Mouse (Mus musculus): ENCODE data around the gene Fgf6.

Fgf6 gene

GRCm38 (mm10) chr6:127014906-127015770, at the start of gene Fgf6:
TSS of gene Fgf6 (plus strand) at chr6:127015586.
- no peak for DNase-seq

- no peak for DNase-seq
Measured at GRCm38 (mm10) chr6:126966241-126967026, 49.0 kb upstream of the Fgf6 start.

- no peak for DNase-seq
Measured at GRCm38 (mm10) chr6:126981539-126982234, 33.7 kb upstream of the Fgf6 start.

GRCm38 (mm10) chr6:126993676-126994075, 21.7 kb upstream of the Fgf6 start:
- no peak for DNase-seq

DNA sequence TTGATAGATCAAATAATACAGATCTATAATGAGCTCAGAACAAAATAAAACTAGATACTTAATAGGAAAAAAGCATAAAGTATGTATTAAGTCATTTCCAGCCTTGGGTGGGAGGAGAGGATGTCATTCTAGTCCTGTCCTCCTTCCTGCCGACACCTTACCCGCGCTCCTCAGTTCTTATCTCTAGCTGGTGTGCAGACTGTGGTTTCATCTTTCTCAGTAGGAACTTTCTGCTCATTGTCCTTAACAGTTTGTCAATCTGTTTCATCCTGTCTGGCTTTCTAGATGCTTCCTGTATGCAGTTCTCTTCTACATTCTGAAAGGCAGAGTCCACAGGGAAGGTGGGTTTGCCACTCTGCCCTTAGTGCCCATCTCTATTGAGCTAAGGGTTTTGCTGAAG, 19.9 kb upstream of the Fgf6 start:
- DNase-seq: no peak

DNA sequence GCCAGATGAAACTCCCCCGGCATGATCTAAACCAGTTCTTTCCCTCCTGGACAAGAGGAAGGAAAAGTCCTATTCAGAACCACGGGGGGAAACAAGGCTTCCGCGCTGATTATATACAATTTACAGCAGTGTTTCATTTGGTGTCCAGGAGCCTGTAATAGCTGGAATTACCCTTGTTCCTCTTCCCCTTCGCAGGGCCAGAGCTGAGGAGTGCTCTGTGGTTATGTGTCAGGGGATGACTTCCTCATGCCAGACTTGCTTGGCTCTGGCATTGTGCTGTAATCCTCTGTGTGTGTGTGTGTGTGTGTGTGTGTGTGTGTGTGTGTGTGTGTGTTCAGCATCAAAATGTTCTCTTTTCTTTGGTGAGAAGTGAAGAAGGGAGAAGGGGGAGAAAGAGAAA, 19.0 kb upstream of the Fgf6 start:
- no peak for DNase-seq

DNA sequence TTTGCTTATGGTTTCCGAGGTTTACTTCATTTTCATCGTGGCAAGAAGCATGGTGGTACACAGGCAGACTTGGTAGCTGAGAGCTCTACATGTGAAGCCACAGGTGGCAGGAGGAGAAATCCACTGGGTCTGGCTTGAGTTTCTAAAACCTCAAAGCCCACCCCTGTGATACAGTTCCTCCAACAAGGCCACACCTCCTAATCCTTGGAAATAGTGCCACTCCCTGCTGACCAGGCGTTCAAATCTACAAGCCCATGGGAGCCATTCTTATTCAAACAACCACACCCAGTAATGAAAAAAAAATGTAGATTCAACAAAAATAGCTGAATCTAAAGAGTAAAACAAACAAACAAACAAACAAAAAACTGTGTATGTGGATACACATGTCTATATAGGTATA, 9.7 kb upstream of the Fgf6 start:
- DNase-seq: no peak

DNA sequence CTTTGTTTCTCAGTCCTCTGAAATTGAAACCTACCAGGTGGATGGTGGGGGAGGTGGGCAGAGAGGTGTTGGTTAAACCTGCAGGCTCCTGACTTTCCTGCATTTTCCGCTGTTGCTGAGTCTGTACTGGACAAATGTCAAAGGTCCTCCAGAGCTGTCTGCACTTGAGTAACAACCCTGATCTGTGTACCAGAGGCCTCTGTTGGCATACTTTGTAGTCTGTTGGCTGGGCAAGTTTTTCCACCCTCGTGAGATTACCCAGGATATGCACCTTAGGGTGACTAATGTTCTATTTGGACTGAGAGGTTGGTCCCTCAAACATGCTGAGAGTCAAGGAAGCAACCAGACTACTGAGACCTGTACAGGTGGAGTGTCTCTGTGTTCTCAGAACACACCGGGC, 8.8 kb upstream of the Fgf6 start:
- DNase-seq: no peak

DNA sequence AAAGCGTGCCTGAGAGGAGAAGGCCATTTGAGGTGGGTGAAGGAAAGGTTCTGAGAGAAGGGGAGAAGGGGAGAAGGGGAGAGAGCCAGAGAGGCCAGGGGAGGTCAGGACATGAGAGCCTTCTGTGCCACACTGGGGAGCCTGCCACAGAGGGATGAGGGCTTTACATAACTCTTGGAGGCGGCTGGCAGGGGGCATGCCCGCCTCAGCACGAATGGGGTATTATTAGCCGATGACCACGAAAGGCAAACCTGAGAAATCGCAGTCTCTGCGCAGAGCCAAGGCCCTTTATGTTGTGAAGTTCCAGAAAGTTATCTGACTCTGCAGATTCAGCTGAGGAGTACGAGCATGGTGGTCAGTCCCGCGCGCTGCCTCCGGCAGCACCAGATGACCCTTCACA, 5.4 kb upstream of the Fgf6 start:
- DNase-seq: no peak

DNA sequence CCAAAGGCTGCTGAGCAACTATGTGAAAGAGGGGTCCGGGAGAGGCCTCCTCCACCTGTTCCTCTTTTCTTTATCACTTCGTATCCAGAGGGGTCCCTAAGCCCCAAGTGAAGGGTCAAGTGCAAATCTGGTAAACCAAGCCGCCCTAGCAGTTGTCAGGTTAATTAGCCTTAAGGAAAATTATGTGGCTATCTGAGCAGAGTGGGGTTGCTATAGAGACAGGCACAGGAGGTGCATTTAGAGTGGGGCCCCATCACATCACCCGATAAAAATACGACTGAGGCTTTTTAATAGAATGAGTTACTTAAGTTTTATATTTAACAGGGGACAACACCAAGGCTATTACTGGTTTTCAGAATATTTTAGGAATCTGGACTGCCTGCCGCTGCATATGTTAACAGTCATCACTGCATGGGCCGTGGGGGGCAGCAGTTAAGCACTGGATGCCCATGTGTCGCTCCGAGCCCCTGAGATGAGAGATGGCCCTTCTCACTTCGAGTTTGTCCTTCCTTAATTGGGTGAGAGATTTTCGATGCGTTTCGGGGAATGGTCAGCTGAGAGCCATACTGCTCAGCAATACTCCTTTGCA, 3.3 kb upstream of the Fgf6 start:
- DNase-seq: no peak

- no peak for DNase-seq
Measured at GRCm38 (mm10) chr6:127019254-127019653, 3.9 kb downstream of the Fgf6 start.

DNA sequence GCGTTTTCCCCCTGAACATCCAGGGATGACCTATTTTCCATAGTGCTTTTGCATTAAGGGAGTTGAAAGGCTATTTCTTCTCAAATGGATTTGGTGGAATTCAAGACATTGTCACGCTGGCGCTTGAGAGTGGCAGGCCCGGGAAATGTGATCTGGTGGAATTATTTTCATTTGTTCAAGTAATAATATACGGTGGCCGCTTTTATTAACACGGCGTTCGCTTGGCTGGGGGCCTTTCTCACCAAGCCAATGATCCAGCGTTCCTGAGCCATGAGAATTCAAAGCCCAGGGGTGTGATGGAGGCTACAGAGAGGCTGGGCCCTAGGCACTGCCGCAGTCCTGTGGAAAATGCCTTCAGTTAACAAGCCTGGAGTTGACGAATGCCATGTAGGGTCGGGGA, 5.0 kb downstream of the Fgf6 start:
- DNase-seq: no peak

DNA sequence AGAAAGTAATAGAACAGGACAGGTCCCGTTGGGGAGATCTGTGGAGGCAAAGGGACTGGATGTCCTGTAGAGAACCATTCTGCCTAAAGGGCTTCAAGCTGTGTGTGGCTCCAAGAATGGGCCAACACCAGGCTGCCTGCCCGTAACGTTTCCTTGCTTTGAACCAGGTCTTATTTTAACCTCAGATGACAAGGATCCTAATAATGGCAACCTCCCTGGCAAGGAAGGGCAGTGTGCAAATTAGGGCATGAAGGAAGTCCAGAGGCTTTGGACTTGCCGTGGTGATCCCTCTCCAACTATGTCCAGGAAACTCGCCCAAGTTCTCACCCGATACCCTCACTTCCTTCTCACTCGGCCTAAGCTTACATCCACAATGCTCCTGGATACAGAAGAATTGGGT, 9.4 kb downstream of the Fgf6 start:
- no peak for DNase-seq

DNA sequence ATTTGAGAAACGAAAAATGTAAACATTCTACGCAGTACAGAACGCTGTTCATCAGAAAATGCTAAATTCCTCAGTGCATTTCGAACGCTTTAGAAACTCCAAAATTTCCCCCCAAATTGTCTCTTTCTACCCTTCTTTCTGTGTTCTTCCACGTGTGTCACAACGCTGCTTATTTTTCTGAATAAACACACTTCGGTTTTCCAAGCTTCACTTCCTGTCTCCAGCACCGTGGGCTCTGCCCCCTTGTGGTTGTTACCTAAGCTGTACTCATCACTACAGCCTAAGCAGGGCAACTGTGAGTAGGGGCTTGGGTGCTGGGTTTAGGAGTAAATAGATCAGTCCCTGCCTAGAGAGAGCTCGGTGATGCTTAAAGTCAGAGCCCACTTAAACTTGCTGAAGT, 19.4 kb downstream of the Fgf6 start:
- DNase-seq: no peak

GRCm38 (mm10) chr6:127044909-127045308, 29.5 kb downstream of the Fgf6 start:
- no peak for DNase-seq

- DNase-seq: no peak
Measured at GRCm38 (mm10) chr6:127050847-127051246, 35.5 kb downstream of the Fgf6 start.

DNA sequence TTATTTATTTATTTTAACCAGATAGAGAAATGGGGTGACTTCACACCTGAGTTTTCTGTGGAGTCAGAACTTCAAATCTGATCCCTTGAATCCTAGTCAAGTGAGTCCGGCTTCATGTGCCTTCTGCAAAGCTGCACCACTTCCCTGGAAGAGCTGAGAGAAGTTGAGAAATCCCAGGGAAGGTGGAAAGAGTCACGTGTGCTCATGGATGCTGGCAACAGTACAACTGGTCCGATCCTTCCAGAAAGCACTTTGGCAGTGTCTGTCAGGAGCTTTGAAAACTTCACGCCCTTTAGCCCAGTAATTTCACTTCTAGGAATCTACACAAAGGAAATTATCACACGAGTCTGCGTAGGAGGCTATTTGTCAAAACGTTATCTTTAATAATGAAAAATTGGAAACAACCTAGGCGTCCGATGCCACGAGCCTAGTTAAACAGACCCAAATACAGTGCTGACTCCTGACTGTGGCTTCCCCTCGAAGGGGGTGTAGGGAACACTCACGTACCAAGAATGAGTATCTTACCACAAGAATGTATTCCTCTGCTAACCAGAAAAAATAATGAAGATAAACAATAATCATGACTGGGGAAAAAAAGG, 41.7 kb downstream of the Fgf6 start:
- no peak for DNase-seq

DNA sequence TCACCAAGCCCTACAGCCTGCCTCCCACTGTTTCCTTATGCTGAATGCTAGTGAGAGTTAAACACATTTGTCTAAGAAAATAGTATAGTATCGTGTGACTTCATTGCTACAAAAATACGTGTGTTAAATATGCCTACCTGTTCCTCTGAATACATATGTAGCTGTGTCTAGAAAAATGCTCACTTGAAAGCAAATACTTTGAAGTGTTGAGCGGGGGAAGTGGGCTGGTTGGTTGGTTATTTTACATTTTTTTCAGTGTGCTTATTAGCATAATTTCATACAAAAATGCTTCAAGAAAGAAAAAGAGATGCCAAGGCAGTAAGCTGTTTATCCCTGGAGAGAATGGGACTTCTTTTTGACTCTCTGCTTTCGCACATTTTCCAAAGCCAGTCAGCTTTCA, 44.6 kb downstream of the Fgf6 start:
- no peak for DNase-seq

DNA sequence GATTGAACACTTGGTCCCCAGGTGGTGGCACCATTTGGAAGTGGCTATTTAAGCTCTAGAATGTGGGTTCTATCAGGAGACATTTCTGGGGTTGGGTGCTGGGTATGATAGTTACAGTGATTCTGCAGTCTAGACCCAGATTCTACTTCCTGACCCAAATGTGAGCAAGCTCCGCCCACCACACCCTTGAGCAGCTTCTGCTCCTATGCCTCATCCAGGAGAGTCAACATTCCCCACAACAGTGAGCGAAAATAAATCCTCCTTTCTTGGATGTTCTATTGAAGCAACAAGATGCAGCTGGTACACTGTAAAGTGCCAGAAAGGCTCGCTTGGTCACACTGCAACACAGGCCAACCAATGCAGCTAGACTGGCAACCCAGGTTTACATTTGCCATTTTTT, 48.5 kb downstream of the Fgf6 start:
- no peak for DNase-seq

GRCm38 (mm10) chr6:127064815-127065214, 49.4 kb downstream of the Fgf6 start:
- DNase-seq: no peak

- DNase-seq: no peak
Measured at GRCm38 (mm10) chr6:127072817-127073216, 57.4 kb downstream of the Fgf6 start, which contains the start of gene Fgf23. TSS of gene Fgf23 (plus strand) at chr6:127072902.

Data from right cerebral cortex, postnatal 25 days (tissue).